Mouse (Mus musculus): ENCODE data around the gene Rit1.
"Not testable (repeated sequence)": the region's sequence is repeated elsewhere in the genome, so short reads cannot be mapped to it uniquely, and the experiment has no call there.

Rit1 gene

GRCm38 (mm10) chr3:88736556-88736955 is 19.9 kb downstream of the Rit1 start:
- ATAC-seq (ENCODE audit: insufficient number of reproducible peaks, low FRiP score, low TSS enrichment), result no peak

- ATAC-seq (ENCODE audit: insufficient number of reproducible peaks, low FRiP score, low TSS enrichment), result no peak
Observed at GRCm38 (mm10) chr3:88738641-88739040, 22.0 kb downstream of the Rit1 start.

- ATAC-seq (ENCODE audit: insufficient number of reproducible peaks, low FRiP score, low TSS enrichment), result no peak
Observed at GRCm38 (mm10) chr3:88740147-88740546, 23.5 kb downstream of the Rit1 start.

- no peak for ATAC-seq (ENCODE audit: insufficient number of reproducible peaks, low FRiP score, low TSS enrichment)
Observed at GRCm38 (mm10) chr3:88745534-88745933, 28.9 kb downstream of the Rit1 start.

GRCm38 (mm10) chr3:88746139-88746870 is 29.7 kb downstream of the Rit1 start:
- no peak for ATAC-seq (ENCODE audit: insufficient number of reproducible peaks, low FRiP score, low TSS enrichment)

GRCm38 (mm10) chr3:88746871-88747231 is 30.2 kb downstream of the Rit1 start:
- no peak for ATAC-seq (ENCODE audit: insufficient number of reproducible peaks, low FRiP score, low TSS enrichment)

- no peak for ATAC-seq (ENCODE audit: insufficient number of reproducible peaks, low FRiP score, low TSS enrichment)
Observed at GRCm38 (mm10) chr3:88754283-88754682, 37.6 kb downstream of the Rit1 start.

- no peak for ATAC-seq (ENCODE audit: insufficient number of reproducible peaks, low FRiP score, low TSS enrichment)
Observed at GRCm38 (mm10) chr3:88755541-88755940, 38.9 kb downstream of the Rit1 start.

GRCm38 (mm10) chr3:88756276-88756675 is 39.6 kb downstream of the Rit1 start:
- no peak for ATAC-seq (ENCODE audit: insufficient number of reproducible peaks, low FRiP score, low TSS enrichment)

- ATAC-seq (ENCODE audit: insufficient number of reproducible peaks, low FRiP score, low TSS enrichment), result 0 out of 2 replicates have a peak, but pooled peaks have one; percentile 28
Observed at GRCm38 (mm10) chr3:88758045-88758500, 41.4 kb downstream of the Rit1 start.

- ATAC-seq (ENCODE audit: insufficient number of reproducible peaks, low FRiP score, low TSS enrichment), result no peak
Observed at GRCm38 (mm10) chr3:88761619-88762018, 45.0 kb downstream of the Rit1 start.

- ATAC-seq (ENCODE audit: insufficient number of reproducible peaks, low FRiP score, low TSS enrichment), result peak; percentile 51; the same call in 1 of the 2 replicates
Observed at GRCm38 (mm10) chr3:88762401-88762831, 45.8 kb downstream of the Rit1 start.

- peak; percentile 74 for ATAC-seq (ENCODE audit: insufficient number of reproducible peaks, low FRiP score, low TSS enrichment)
Observed at GRCm38 (mm10) chr3:88771189-88771940, 54.7 kb downstream of the Rit1 start.

GRCm38 (mm10) chr3:88771941-88772280 is 55.3 kb downstream of the Rit1 start:
- not testable (repeated sequence) for ATAC-seq (ENCODE audit: insufficient number of reproducible peaks, low FRiP score, low TSS enrichment)

GRCm38 (mm10) chr3:88772399-88772798 is 55.8 kb downstream of the Rit1 start:
- peak; percentile 84 for ATAC-seq (ENCODE audit: insufficient number of reproducible peaks, low FRiP score, low TSS enrichment)

GRCm38 (mm10) chr3:88773163-88773562 is 56.5 kb downstream of the Rit1 start:
- not testable (repeated sequence) for ATAC-seq (ENCODE audit: insufficient number of reproducible peaks, low FRiP score, low TSS enrichment)

GRCm38 (mm10) chr3:88774939-88775841 is 58.6 kb downstream of the Rit1 start, which contains the start of gene Syt11:
Gene Syt11 (minus strand): TSS chr3:88775164.
- peak; percentile 50; the same call in 1 of the 2 replicates for ATAC-seq (ENCODE audit: insufficient number of reproducible peaks, low FRiP score, low TSS enrichment)
